Comparison of ENCODE assay signal across 20 mouse cellular contexts in genomic region chr3:36492716-36493391, GRCm38 (mm10). TPM values are rescaled to one million over a fixed set of nuclear protein-coding genes. Genes with fewer than 3 reads are reported as not detected.
DNase-seq lines count a peak whose midpoint lies in the region; ATAC-seq and TF ChIP-seq lines count a peak whose summit lies in the region.
"Had no signal": no experiment of that assay in that cellular context is flagged by ENCODE, and none has a peak within 500 bp of the region (broad histone marks: within the 10 kb centered on the region; RNA-seq: fewer than 3 reads in every experiment).

No protein-coding gene starts in this region.

- H3K36me3 ChIP-seq in limb, embryonic 14.5 days (ENCODE audit: control insufficient read depth, insufficient read depth, low read length) = no peaks in the 10 kb centered on the region
- H3K36me3 ChIP-seq in limb, embryonic 10.5 days = no peaks in the 10 kb centered on the region
- H3K36me3 ChIP-seq in G1E (replicated peaks) = no peaks in the 10 kb centered on the region
- no peaks in the 10 kb centered on the region for H3K36me3 ChIP-seq in embryonic facial prominence, embryonic 14.5 days (ENCODE audit: control insufficient read depth, insufficient read depth, low read length)
- H3K36me3 ChIP-seq: hindbrain, embryonic 10.5 days; intestine, embryonic 15.5 days had no signal

- H3K4me2 ChIP-seq in limb, embryonic 14.5 days (replicated peaks; ENCODE audit: low read depth, low read length, severe bottlenecking) = no peak overlapping the region
- H3K4me2 ChIP-seq in embryonic facial prominence, embryonic 14.5 days (ENCODE audit: low read depth, low read length) = peak overlapping the region; percentile 3; the same call in 1 of the 2 replicates
- H3K4me2 ChIP-seq: heart, embryonic 11.5 days; hindbrain, embryonic 14.5 days; intestine, embryonic 15.5 days had no signal

- H3K27me3 ChIP-seq in limb, embryonic 14.5 days (ENCODE audit: control insufficient read depth, insufficient read depth, low read length) = no peaks in the 10 kb centered on the region
- H3K27me3 ChIP-seq in limb, embryonic 10.5 days (ENCODE audit: low read depth, poor library complexity, severe bottlenecking) = peaks cover 8% of the 10 kb centered on the region
- peaks cover 9% of the 10 kb centered on the region; the same call in 1 of the 2 replicates for H3K27me3 ChIP-seq in G1E (ENCODE audit: insufficient read depth, low read length)
- H3K27me3 ChIP-seq in embryonic facial prominence, embryonic 14.5 days (replicated peaks; ENCODE audit: control insufficient read depth, insufficient read depth, low read length) = no peaks in the 10 kb centered on the region
- H3K27me3 ChIP-seq: intestine, embryonic 15.5 days had no signal

- no peak overlapping the region for H3K27ac ChIP-seq in limb, embryonic 14.5 days (replicated peaks; ENCODE audit: low read depth, low read length)
- no peak overlapping the region for H3K27ac ChIP-seq in limb, embryonic 10.5 days
- peak overlapping the region; percentile 63 for H3K27ac ChIP-seq in embryonic facial prominence, embryonic 14.5 days (replicated peaks; ENCODE audit: low read depth, low read length)
- H3K27ac ChIP-seq: heart, adult 2 months; hindbrain, embryonic 10.5 days; hindbrain, embryonic 14.5 days; intestine, embryonic 15.5 days had no signal

- no peaks in the 10 kb centered on the region for H3K9me3 ChIP-seq in limb, embryonic 14.5 days (ENCODE audit: control insufficient read depth, low read length)
- no peaks in the 10 kb centered on the region for H3K9me3 ChIP-seq in limb, embryonic 10.5 days (replicated peaks)
- H3K9me3 ChIP-seq in G1E (replicated peaks) = 0 out of 2 replicates have a peak, but pooled peaks cover 3% of the 10 kb centered on the region
- no peaks in the 10 kb centered on the region for H3K9me3 ChIP-seq in embryonic facial prominence, embryonic 14.5 days (ENCODE audit: control insufficient read depth, low read length)
- H3K9me3 ChIP-seq: hindbrain, embryonic 10.5 days; intestine, embryonic 15.5 days had no signal

- no peak overlapping the region for H3K4me3 ChIP-seq in limb, embryonic 14.5 days (replicated peaks; ENCODE audit: low read length)
- no peak overlapping the region for H3K4me3 ChIP-seq in limb, embryonic 10.5 days
- no peak overlapping the region; the same call in 1 of the 2 replicates for H3K4me3 ChIP-seq in G1E (ENCODE audit: low read depth, low read length)
- no peak overlapping the region for H3K4me3 ChIP-seq in embryonic facial prominence, embryonic 14.5 days (ENCODE audit: low read depth, low read length)
- H3K4me3 ChIP-seq: heart, adult 2 months; hindbrain, embryonic 10.5 days; intestine, embryonic 15.5 days had no signal

- WGBS in limb, embryonic 14.5 days = 80% methylated on average over 9 of the region's 9 CpGs
- WGBS in limb, embryonic 10.5 days = 87% methylated on average over 9 of the region's 9 CpGs
- WGBS in embryonic facial prominence, embryonic 14.5 days = 65% methylated on average over 9 of the region's 9 CpGs

- no peak for TF ChIP-seq CTCF in G1E (IDR thresholded peaks at IDR 0.05; ENCODE audit: low read depth, low read length)

- H3K9ac ChIP-seq in limb, embryonic 14.5 days (ENCODE audit: low read depth, low read length, severe bottlenecking) = no peak overlapping the region
- no peak overlapping the region for H3K9ac ChIP-seq in embryonic facial prominence, embryonic 14.5 days (ENCODE audit: low read depth, low read length)
- H3K9ac ChIP-seq: hindbrain, embryonic 14.5 days; intestine, embryonic 15.5 days had no signal

- TF ChIP-seq POLR2A in limb, embryonic 14.5 days (IDR thresholded peaks at IDR 0.05; ENCODE audit: borderline replicate concordance, extremely low read depth, insufficient read depth, insufficient read length) = no peak

- 0 out of 2 replicates have a peak, but pooled peaks have one; percentile 11 for ATAC-seq in limb, embryonic 14.5 days (ENCODE audit: low FRiP score, low read depth)
- peak; percentile 72 for ATAC-seq in G1E (ENCODE audit: extremely low read depth, insufficient number of reproducible peaks, low FRiP score, poor library complexity, severe bottlenecking)
- peak; percentile 64 for ATAC-seq in embryonic facial prominence, embryonic 14.5 days (ENCODE audit: low read depth)
- ATAC-seq: intestine, embryonic 15.5 days had no signal

- peak; percentile 25 for DNase-seq in limb, embryonic 14.5 days (ENCODE audit: low spot score)
- DNase-seq in limb, embryonic 10.5 days (ENCODE audit: low spot score) = no peak
- DNase-seq in G1E (ENCODE audit: low spot score) = no peak
- peak; percentile 68 for DNase-seq in embryonic facial prominence, embryonic 14.5 days (ENCODE audit: low spot score)
- no peak for DNase-seq in kidney, adult 8-10 months
- no peak for DNase-seq in kidney, adult 18-20 months
- DNase-seq in right cerebral cortex, postnatal 4 days = no peak
- DNase-seq: adrenal gland, adult 8-10 months; adrenal gland, postnatal 36 days; cerebellum, adult 2 months; cerebellum, postnatal 10 days; gastrocnemius, postnatal 10 days; heart, adult 2 months had no signal

- H3K4me1 ChIP-seq in limb, embryonic 14.5 days (ENCODE audit: control insufficient read depth, insufficient read depth, low read length) = peaks cover 6% of the 10 kb centered on the region; the same call in 1 of the 2 replicates
- H3K4me1 ChIP-seq in limb, embryonic 10.5 days = 0 out of 2 replicates have a peak, but pooled peaks cover 3% of the 10 kb centered on the region
- peaks cover 38% of the 10 kb centered on the region for H3K4me1 ChIP-seq in G1E (ENCODE audit: insufficient read depth, low read depth, low read length)
- H3K4me1 ChIP-seq in embryonic facial prominence, embryonic 14.5 days (ENCODE audit: control insufficient read depth, insufficient read depth, low read length) = peaks cover 13% of the 10 kb centered on the region; the same call in 1 of the 2 replicates
- H3K4me1 ChIP-seq: intestine, embryonic 15.5 days had no signal

RNA-seq across cellular contexts. Expression of gene 1810062G17Rik, which starts 17.1 kb away (rescaled TPM):
- polyA plus RNA-seq in limb, embryonic 14.5 days (2012; rRNA removed) = 2.0 and 2.3 TPM in 2 replicates
- polyA plus RNA-seq in limb, embryonic 14.5 days (2014; fragmentation: Nextera tagmentation; extraction: Ambion mirVana) = 2.0 and 2.3 TPM in 2 replicates
- 0.55 and 0.84 TPM in 2 replicates for polyA plus RNA-seq in limb, embryonic 10.5 days (2016; fragmentation: Nextera tagmentation; extraction: Ambion mirVana)
- not detected in 2 replicates for total RNA-seq in G1E (2014; fragmentation: Nextera tagmentation)
- total RNA-seq in G1E (2017) = 0.44 TPM in 1 of 2 replicates, not detected in the other
- not detected in 2 replicates for polyA plus RNA-seq in G1E (2012)
- polyA plus RNA-seq in embryonic facial prominence, embryonic 14.5 days (2014; fragmentation: Nextera tagmentation; extraction: Ambion mirVana) = 2.0 and 2.8 TPM in 2 replicates
- total RNA-seq: heart, adult 2 months had no signal
- polyA plus RNA-seq: forebrain, embryonic 14.5 days had no signal

RNA-seq across cellular contexts. Expression of gene Anxa5, which starts 17.2 kb away (rescaled TPM):
- 348 and 392 TPM in 2 replicates for polyA plus RNA-seq in limb, embryonic 14.5 days (2012; rRNA removed)
- 423 and 449 TPM in 2 replicates for polyA plus RNA-seq in limb, embryonic 14.5 days (2014; fragmentation: Nextera tagmentation; extraction: Ambion mirVana)
- 99.2 and 115 TPM in 2 replicates for polyA plus RNA-seq in limb, embryonic 10.5 days (2016; fragmentation: Nextera tagmentation; extraction: Ambion mirVana)
- 165 and 180 TPM in 2 replicates for total RNA-seq in G1E (2014; fragmentation: Nextera tagmentation)
- 175 TPM in 2 replicates for total RNA-seq in G1E (2017)
- polyA plus RNA-seq in G1E (2012) = 81.0 and 94.3 TPM in 2 replicates
- 458 and 477 TPM in 2 replicates for polyA plus RNA-seq in embryonic facial prominence, embryonic 14.5 days (2014; fragmentation: Nextera tagmentation; extraction: Ambion mirVana)

RNA-seq across cellular contexts. Expression of gene Gm11549, which starts 28.8 kb away (rescaled TPM):
- polyA plus RNA-seq in limb, embryonic 14.5 days (2012; rRNA removed) = 0.05 and 0.10 TPM in 2 replicates
- polyA plus RNA-seq in limb, embryonic 14.5 days (2014; fragmentation: Nextera tagmentation; extraction: Ambion mirVana) = 0.11 TPM in 1 of 2 replicates, not detected in the other
- not detected in 2 replicates for polyA plus RNA-seq in limb, embryonic 10.5 days (2016; fragmentation: Nextera tagmentation; extraction: Ambion mirVana)
- not detected in 2 replicates for total RNA-seq in G1E (2014; fragmentation: Nextera tagmentation)
- total RNA-seq in G1E (2017) = 0.05 and 0.06 TPM in 2 replicates
- not detected in 2 replicates for polyA plus RNA-seq in G1E (2012)
- polyA plus RNA-seq in embryonic facial prominence, embryonic 14.5 days (2014; fragmentation: Nextera tagmentation; extraction: Ambion mirVana) = 0.33 and 0.73 TPM in 2 replicates
- total RNA-seq: adrenal gland, adult 8-10 months; adrenal gland, postnatal 36 days; heart, adult 2 months; heart, postnatal 25 days had no signal
- polyA plus RNA-seq: C2C12; heart, adult 2 months had no signal

RNA-seq across cellular contexts. Expression of gene Exosc9, which starts 59.6 kb away (rescaled TPM):
- polyA plus RNA-seq in limb, embryonic 14.5 days (2012; rRNA removed) = 29.0 and 34.8 TPM in 2 replicates
- 54.5 and 55.0 TPM in 2 replicates for polyA plus RNA-seq in limb, embryonic 14.5 days (2014; fragmentation: Nextera tagmentation; extraction: Ambion mirVana)
- 93.1 and 98.5 TPM in 2 replicates for polyA plus RNA-seq in limb, embryonic 10.5 days (2016; fragmentation: Nextera tagmentation; extraction: Ambion mirVana)
- total RNA-seq in G1E (2014; fragmentation: Nextera tagmentation) (40.9 and 44.6 TPM in 2 replicates), G1E (2017) (74.3 and 96.7 TPM in 2 replicates)
- 2.2 and 3.7 TPM in 2 replicates for polyA plus RNA-seq in G1E (2012)
- polyA plus RNA-seq in embryonic facial prominence, embryonic 14.5 days (2014; fragmentation: Nextera tagmentation; extraction: Ambion mirVana) = 52.9 and 53.7 TPM in 2 replicates

Comparison
In these comparisons a context has a peak if more than half of its experiments do, and no peak if none do; other contexts are left out.
1. DNase-seq: peak in limb, embryonic 14.5 days (single experiment) and embryonic facial prominence, embryonic 14.5 days (single experiment); none in limb, embryonic 10.5 days (single experiment), G1E (single experiment), kidney, adult 8-10 months (0 of 2), kidney, adult 18-20 months (single experiment) and right cerebral cortex, postnatal 4 days (single experiment).
2. ATAC-seq: peak in every context shown above with its lines; median percentile 72 in G1E; 64 in embryonic facial prominence, embryonic 14.5 days; 11 in limb, embryonic 14.5 days.